Mouse (Mus musculus) CH12.LX (cell line): ENCODE results near the gene Ulk4.
"Not testable (repeated sequence)": the region's sequence is repeated elsewhere in the genome, so short reads cannot be mapped to it uniquely, and the experiment has no call there.

ENCODE experiments used
- CTCF ChIP-seq, 2 experiments: IDR thresholded peaks in 1 of 2; conservative IDR thresholded peaks in 1 of 2; 2 replicates each; pipeline ENCODE4 v1.5.1; 2011 to 2012; ENCODE audit warnings: low read depth in 2 of 2, low read length in 2 of 2, improper control_type of control experiment in 1 of 2, inconsistent platforms in 1 of 2, mild to moderate bottlenecking in 1 of 2, moderate library complexity in 1 of 2
- GABPA ChIP-seq: IDR thresholded peaks from 2 replicates; pipeline ENCODE4 v1.6.1; 2012; ENCODE audit warnings: low read depth, low read length, improper control_type of control experiment, inconsistent platforms; ENCODE audit not compliant: insufficient replicate concordance
- MAZ ChIP-seq: IDR thresholded peaks from 2 replicates; pipeline ENCODE4 v1.6.1; 2012; ENCODE audit warnings: low read depth, mild to moderate bottlenecking, inconsistent platforms, low read length, improper control_type of control experiment, moderate library complexity
- MXI1 ChIP-seq: IDR thresholded peaks from 2 replicates; pipeline ENCODE4 v1.6.1; 2011; ENCODE audit warnings: mild to moderate bottlenecking, low read depth, low read length, improper control_type of control experiment
- PAX5 ChIP-seq: IDR thresholded peaks from 2 replicates; pipeline ENCODE4 v1.6.1; 2012; ENCODE audit warnings: low read length, inconsistent platforms, mixed read lengths
- POLR2A ChIP-seq: IDR thresholded peaks from 2 replicates; pipeline ENCODE4 v1.6.1; 2011; ENCODE audit warnings: low read depth, mild to moderate bottlenecking, improper control_type of control experiment, low read length
- RAD21 ChIP-seq: IDR thresholded peaks from 2 replicates; pipeline ENCODE4 v1.6.1; 2011; ENCODE audit warnings: low read depth, mild to moderate bottlenecking, low read length, improper control_type of control experiment, moderate library complexity
- TBP ChIP-seq: conservative IDR thresholded peaks from 2 replicates; pipeline ENCODE4 v1.6.1; 2011; ENCODE audit warnings: low read depth, low read length, improper control_type of control experiment
- UBTF ChIP-seq: IDR thresholded peaks from 2 replicates; pipeline ENCODE4 v1.6.1; 2012; ENCODE audit warnings: low read depth, mild to moderate bottlenecking, inconsistent platforms, low read length, improper control_type of control experiment, moderate library complexity
- USF2 ChIP-seq: conservative IDR thresholded peaks from 2 replicates; pipeline ENCODE4 v1.6.1; 2011; ENCODE audit warnings: low read depth, low read length, improper control_type of control experiment

DNA sequence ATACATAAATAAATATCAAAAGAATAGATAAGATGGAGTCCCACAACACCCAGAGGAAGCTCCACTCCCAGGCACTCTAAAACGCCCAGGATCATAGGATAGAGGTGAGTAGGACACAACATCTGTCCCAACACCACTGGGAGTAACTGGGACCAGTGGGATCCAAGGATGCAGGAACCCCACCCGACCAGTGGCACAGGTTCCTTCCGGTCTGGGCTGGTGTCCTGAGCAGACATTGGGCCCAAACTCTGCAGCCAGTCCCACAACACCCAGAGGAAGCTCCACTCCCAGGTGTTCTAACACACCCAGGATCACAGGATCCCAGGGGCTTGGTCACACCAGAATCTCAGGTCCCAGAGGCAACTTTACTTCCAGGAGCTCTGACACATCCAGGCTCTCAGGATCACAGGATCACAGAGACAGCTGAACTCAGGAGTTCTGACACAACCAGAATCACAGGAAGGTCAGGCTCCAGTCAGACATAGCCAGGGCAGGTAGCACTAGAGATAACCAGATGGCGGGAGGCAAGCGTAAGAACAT, 77.8 kb downstream of the Ulk4 start:
- not testable (repeated sequence) for TF ChIP-seq CTCF (conservative IDR thresholded peaks at IDR 0.05 in 1 of 2, IDR thresholded peaks at IDR 0.05 in 1 of 2; ENCODE audit: low read depth in 2 of 2, low read length in 2 of 2); USF2; POLR2A; MXI1; GABPA; TBP; RAD21; MAZ; UBTF; PAX5
